Mouse (Mus musculus) liver, adult 2 months (tissue): ENCODE results near the gene Cfdp1. TPM values are rescaled to one million over a fixed set of nuclear protein-coding genes. Genes with fewer than 3 reads are reported as not detected.

ENCODE experiments used
- DNase-seq: peaks from one replicate; pipeline ENCODE4 v3.0.0-alpha.2; 2011; ENCODE audit warnings: low read depth, low spot score; ENCODE audit errors: extremely low read depth
- H3K27ac ChIP-seq: fragments of 200-500 bp; replicated peaks from 2 replicates; pipeline ENCODE4 v1.5.1; 2012; ENCODE audit warnings: low read depth, mild to moderate bottlenecking, control low read depth, inconsistent platforms, low read length; ENCODE audit not compliant: insufficient read depth
- H3K27me3 ChIP-seq: fragments of 200-500 bp; 2 replicates; pipeline ENCODE4 v1.6.1; 2012; ENCODE audit warnings: mild to moderate bottlenecking, moderate library complexity, low read length, inconsistent platforms; ENCODE audit not compliant: control insufficient read depth, insufficient read depth
- H3K36me3 ChIP-seq: fragments of 200-500 bp; 2 replicates; pipeline ENCODE4 v1.6.1; 2012; ENCODE audit warnings: low read length, inconsistent platforms; ENCODE audit not compliant: control insufficient read depth, insufficient read depth
- H3K4me1 ChIP-seq: fragments of 200-500 bp; 2 replicates; pipeline ENCODE4 v1.6.1; 2011; ENCODE audit warnings: low read length; ENCODE audit not compliant: control insufficient read depth, insufficient read depth
- H3K4me3 ChIP-seq: fragments of 200-500 bp; 2 replicates; pipeline ENCODE4 v1.5.1; 2011; ENCODE audit warnings: low read depth, mild to moderate bottlenecking, control low read depth, low read length, moderate library complexity; ENCODE audit not compliant: insufficient read depth
- H3K79me2 ChIP-seq: fragments of 200-500 bp; 2 replicates; pipeline ENCODE4 v1.6.1; 2012; ENCODE audit warnings: inconsistent platforms, mild to moderate bottlenecking, low read length, moderate library complexity; ENCODE audit not compliant: control insufficient read depth, insufficient read depth
- H3K9ac ChIP-seq: fragments of 200-500 bp; 2 replicates; pipeline ENCODE4 v1.6.1; 2012; ENCODE audit warnings: low read depth, mild to moderate bottlenecking, control low read depth, inconsistent platforms, low read length
- CTCF ChIP-seq: fragments of 200-500 bp; IDR thresholded peaks from 2 replicates; pipeline ENCODE4 v1.5.1; 2011; ENCODE audit warnings: low read depth, low read length, control low read depth
- POLR2A ChIP-seq: fragments of 200-500 bp; IDR thresholded peaks from 2 replicates; pipeline ENCODE4 v1.6.1; 2011; ENCODE audit warnings: low read length, control low read depth; ENCODE audit not compliant: insufficient read depth; ENCODE audit errors: extremely low read depth
- WGBS: fragments of 180-500 bp; shearing (Covaris S2); methylation state at CpG from one replicate; pipeline ENCODE4 v1.1.7; 2018; 5-methylcytosine and 5-hydroxymethylcytosine counted together
- polyA plus RNA-seq: library from polyadenylated mRNA; depleted of rRNA; stranded (reverse); fragments of >200 nt; gene quantifications from 2 replicates; pipeline ENCODE4 v1.2.3, GENCODE M21; 2012
- total RNA-seq: library from RNA; depleted of rRNA; stranded (reverse); fragments of >200 nt; gene quantifications from 2 replicates; pipeline ENCODE4 v1.2.3, GENCODE M21; 2014

The Cfdp1 gene
- total and polyA plus RNA-seq, 2 experiments, result 3.8 to 40.7 TPM

DNA sequence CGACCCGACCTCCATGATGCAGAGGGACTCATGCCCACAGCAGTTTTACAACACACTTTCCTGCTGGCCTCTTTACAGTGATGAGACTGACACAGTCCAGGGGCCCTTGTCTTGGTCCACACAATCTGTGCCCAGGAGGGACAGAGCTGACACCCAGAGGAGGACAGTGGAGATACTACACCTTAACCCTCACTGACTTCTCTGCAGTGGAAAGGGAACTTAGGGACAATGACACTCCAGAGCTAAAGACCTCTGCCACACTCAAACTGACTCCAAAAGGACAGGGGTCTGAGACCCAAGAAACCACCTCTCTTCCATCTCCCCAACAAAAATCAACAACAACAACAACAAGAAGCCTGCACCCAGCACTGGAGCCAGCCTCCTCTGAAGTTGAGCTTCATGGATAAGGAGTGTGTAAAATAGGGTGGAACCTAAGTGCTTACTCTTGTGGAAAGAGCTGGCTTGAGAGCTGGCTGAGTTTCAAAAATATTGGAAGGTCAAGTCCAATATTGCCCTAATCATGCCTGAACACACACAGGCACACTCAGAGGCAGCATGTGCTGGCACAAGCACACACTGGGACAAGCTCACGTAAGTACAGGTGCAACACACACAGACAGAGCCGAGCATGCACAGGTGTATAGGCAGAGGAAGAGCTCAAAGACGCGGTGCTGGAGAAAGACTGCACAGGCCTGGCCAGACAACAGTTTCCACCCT is 119.7 kb downstream of the Cfdp1 start:
- peak; percentile 73 for DNase-seq
- no peak for TF ChIP-seq POLR2A
- no peak for TF ChIP-seq CTCF
- WGBS, result 18% methylated on average over 6 of the region's 6 CpGs
- peaks cover 65% of the 10 kb centered on the region for H3K79me2 ChIP-seq
- H3K4me3 ChIP-seq, result no peak overlapping the region
- H3K27me3 ChIP-seq, result no peaks in the 10 kb centered on the region
- peak overlapping the region; percentile 70 for H3K27ac ChIP-seq
- peaks cover 69% of the 10 kb centered on the region for H3K4me1 ChIP-seq
- peak overlapping the region; percentile 19; the same call in 1 of the 2 replicates for H3K9ac ChIP-seq
- H3K36me3 ChIP-seq, result no peaks in the 10 kb centered on the region

DNA sequence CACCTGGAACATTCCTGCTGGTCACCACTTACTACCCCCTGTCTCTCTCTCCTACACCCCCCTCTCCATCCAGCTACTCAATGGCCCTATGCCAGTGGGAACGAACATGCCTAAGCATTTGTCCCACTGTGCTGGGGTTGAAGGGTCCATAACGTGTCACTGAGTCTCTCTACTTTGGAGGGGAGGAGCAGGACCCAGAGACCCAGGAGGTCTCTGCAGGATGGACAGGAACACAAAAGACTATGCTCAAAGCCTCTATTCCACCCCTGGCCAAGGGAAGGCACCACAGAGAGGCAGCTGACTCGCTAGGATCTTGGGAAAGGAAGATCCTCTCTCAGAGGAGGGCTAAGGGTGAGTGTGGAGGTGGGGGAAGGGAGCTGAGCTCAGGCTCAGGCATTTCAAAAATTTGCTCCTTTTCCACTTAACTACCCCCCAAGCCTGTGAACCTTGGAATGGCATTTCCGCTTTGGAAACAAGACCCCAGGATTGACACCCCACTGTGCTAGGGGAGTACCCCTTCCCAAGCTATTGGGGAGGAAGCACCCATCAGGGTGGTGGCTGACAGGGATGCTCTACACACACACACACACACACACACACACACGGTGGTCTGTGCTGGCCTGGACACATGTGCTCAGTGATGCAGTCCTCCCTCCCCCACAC is 120.4 kb downstream of the Cfdp1 start:
- no peak for DNase-seq
- Histone ChIP-seq H3K36me3 (no peaks in the 10 kb centered on the region), H3K27me3 (no peaks in the 10 kb centered on the region), H3K27ac (peak overlapping the region; percentile 30), H3K9ac (no peak overlapping the region), H3K79me2 (peaks cover 65% of the 10 kb centered on the region), H3K4me1 (peaks cover 70% of the 10 kb centered on the region), H3K4me3 (no peak overlapping the region)
- WGBS, result 50% methylated on average over 5 of the region's 5 CpGs
- TF ChIP-seq POLR2A (no peak), CTCF (no peak)

DNA sequence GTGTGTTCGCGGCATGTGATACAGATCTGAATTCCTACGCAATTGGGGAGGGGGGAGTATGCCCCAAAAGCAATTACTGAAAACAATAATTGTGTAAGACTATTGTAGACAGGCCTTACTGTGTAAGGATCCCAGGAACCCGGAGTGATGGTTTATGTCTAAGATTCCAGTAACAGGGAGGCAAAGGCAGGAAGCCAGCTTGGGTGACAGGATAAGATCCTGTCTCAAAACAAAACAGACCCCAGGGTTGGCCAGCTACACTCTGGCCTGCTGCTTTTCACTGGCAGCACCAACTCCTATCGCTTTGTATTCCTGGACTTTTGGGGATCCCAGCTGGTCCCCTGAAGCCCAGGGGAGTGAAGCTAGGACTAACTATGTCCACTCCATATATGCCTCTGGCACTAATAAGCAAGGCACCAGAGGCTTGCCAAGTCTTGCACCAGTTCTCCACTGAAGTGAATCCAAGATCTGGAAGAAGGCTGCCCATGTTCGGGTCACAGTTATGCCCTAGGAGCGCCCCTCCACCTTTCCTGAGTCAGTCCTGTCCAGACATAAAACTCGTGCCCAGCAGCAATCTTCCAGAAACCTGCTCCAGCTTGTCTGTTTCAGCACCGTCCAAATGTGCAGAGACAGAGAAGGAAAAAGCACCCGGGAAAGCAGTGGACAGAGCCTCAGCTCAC is 121.5 kb downstream of the Cfdp1 start:
- Histone ChIP-seq H3K4me3 (peak overlapping the region; percentile 2; the same call in 1 of the 2 replicates), H3K4me1 (peaks cover 80% of the 10 kb centered on the region), H3K36me3 (no peaks in the 10 kb centered on the region), H3K9ac (peak overlapping the region; percentile 23; the same call in 1 of the 2 replicates), H3K27ac (peak overlapping the region; percentile 59), H3K27me3 (no peaks in the 10 kb centered on the region), H3K79me2 (peaks cover 71% of the 10 kb centered on the region)
- DNase-seq, result no peak
- TF ChIP-seq POLR2A, result no peak
- no peak for TF ChIP-seq CTCF
- 7% methylated on average over 10 of the region's 10 CpGs for WGBS

DNA sequence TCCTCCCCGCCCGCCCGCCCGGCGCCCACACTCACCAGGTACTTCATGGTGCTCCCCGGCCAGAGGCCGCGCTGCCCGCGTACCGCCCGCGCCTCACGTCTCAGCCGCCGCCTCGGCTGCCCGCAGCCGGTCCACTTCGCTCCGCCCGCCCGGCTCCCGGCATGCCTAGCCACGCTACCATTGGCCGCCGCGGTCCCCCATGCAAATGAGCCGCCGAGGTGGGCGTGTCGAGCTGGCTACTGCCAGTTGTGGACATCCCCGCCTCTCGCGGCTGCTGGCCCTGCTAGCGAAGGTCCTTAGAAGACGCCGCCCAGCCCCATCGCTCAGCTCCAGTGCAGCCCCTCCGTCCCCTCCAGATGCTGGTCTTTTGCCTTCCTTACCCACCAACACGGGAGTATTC is 122.1 kb downstream of the Cfdp1 start:
- Histone ChIP-seq H3K4me1 (peaks cover 79% of the 10 kb centered on the region), H3K27ac (peak overlapping the region; percentile 88), H3K27me3 (no peaks in the 10 kb centered on the region), H3K79me2 (peaks cover 65% of the 10 kb centered on the region), H3K36me3 (no peaks in the 10 kb centered on the region), H3K9ac (peak overlapping the region; percentile 87), H3K4me3 (peak overlapping the region; percentile 85)
- WGBS, result under 1% methylated on average over 40 of the region's 41 CpGs
- TF ChIP-seq POLR2A (0 out of 2 replicates have a peak, but pooled peaks have one; percentile 79), CTCF (no peak)
- peak; percentile 82 for DNase-seq

DNA sequence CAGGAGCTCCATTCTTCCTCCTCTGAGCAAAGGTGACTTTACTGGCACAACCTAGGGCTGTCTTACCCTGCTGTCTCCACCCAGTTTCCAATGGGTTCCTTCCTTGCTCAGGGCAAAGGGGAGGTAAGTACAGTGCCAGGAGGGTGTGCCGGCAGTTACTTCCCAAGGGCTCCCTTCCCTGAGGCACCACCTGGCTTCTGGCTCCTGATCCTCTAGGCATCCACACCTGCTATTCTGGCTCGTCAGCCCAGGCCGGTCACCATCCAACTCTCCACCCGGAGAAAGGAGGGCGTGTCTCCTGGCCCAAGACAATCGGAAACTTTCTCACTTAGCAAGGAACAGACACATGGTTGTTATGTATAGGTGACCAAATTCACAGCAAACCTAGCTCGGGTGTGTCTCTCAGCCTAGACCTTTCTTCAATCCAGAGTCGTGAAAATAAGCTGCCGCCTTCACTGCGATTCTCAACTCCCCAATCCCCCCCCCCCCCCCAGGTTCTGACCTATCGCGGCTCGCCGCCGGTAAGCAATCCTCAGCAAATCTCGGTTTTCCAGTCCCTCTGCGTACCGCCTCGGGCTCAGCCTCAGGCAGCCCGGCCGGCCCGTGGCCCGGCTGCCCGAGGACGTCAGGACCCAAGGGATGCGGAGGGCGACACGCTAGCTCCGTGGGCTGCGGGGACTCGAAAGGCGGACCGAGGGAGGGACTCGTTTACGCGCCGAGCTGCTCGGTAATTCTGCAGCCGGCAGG is 122.7 kb downstream of the Cfdp1 start:
- H3K4me3 ChIP-seq, result peak overlapping the region; percentile 85
- no peaks in the 10 kb centered on the region for H3K27me3 ChIP-seq
- no peaks in the 10 kb centered on the region for H3K36me3 ChIP-seq
- DNase-seq, result peak; percentile 74
- WGBS, result 1% methylated on average over 39 of the region's 39 CpGs
- TF ChIP-seq CTCF, result no peak
- TF ChIP-seq POLR2A, result no peak
- H3K4me1 ChIP-seq, result peaks cover 76% of the 10 kb centered on the region
- H3K27ac ChIP-seq, result peak overlapping the region; percentile 88
- H3K9ac ChIP-seq, result peak overlapping the region; percentile 87
- H3K79me2 ChIP-seq, result peaks cover 59% of the 10 kb centered on the region
